Comparison of ENCODE assay signal across 26 mouse cellular contexts in the genomic region with DNA sequence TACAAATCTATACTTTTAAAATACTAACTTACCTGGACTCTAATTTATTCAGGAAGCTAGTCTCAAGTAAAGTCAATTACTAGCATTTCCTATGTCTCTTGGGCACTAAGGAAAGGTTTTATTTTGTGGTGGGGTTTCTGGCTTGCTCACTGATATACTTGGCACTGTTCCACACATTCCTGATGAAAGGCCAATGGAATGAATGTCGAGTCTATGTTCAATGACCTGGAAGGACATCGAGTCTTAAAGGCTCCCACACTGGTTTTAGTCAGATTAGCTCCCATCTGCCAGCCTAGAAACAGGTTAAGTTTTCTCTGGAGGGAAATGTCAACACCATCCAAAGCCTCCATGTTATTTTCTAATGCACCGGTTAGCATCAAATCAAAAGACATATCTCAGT.
DNase-seq lines count a peak whose midpoint lies in the region; ATAC-seq and TF ChIP-seq lines count a peak whose summit lies in the region.
"Had no signal": no experiment of that assay in that cellular context is flagged by ENCODE, and none has a peak within 500 bp of the region (broad histone marks: within the 10 kb centered on the region; RNA-seq: fewer than 3 reads in every experiment).

No protein-coding gene starts in this region.

- no peaks in the 10 kb centered on the region for H3K9me3 ChIP-seq in intestine, postnatal 0 days (ENCODE audit: control insufficient read depth)
- H3K9me3 ChIP-seq: G1E; hindbrain, embryonic 15.5 days; liver, embryonic 12.5 days had no signal

- H3K27ac ChIP-seq in intestine, postnatal 0 days (ENCODE audit: low read depth, low read length), result no peak overlapping the region
- H3K27ac ChIP-seq: forebrain, embryonic 15.5 days; heart, adult 2 months; heart, embryonic 13.5 days; hindbrain, embryonic 15.5 days; liver, embryonic 12.5 days; macrophage; neural tube, embryonic 15.5 days had no signal

- DNase-seq in kidney, adult 9 months, result peak; percentile 6
- no peak for DNase-seq in kidney, postnatal 25 days
- DNase-seq in 3134 (ENCODE audit: extremely low read depth, insufficient read length, low spot score), result peak; percentile 14
- peak; percentile 5 for DNase-seq in 3T3-L1 (ENCODE audit: low read depth, low spot score)
- peak; percentile 9 for DNase-seq in fibroblast of lung, adult 2 months (ENCODE audit: low read depth)
- no peak for DNase-seq in adrenal gland, adult (ENCODE audit: inconsistent age in 2 of 2, low spot score in 1 of 2)
- DNase-seq: adrenal gland, postnatal 10 days; cerebellum, adult 11 months; heart, adult 2 months; kidney, adult 8-10 months; kidney, postnatal 4 days; left cerebral cortex, postnatal 4 days; liver, postnatal 0 days; right cerebral cortex, postnatal 4 days; thymus, adult 2 months; thymus, postnatal 36 days had no signal

- no peaks in the 10 kb centered on the region for H3K4me1 ChIP-seq in intestine, postnatal 0 days (replicated peaks; ENCODE audit: control insufficient read depth, insufficient read depth, low read length)
- H3K4me1 ChIP-seq: forebrain, embryonic 15.5 days; hindbrain, embryonic 15.5 days; liver, embryonic 12.5 days; neural tube, embryonic 15.5 days had no signal

- 81% methylated on average over 3 of the region's 3 CpGs for WGBS in intestine, postnatal 0 days

- no peak overlapping the region for H3K4me3 ChIP-seq in intestine, postnatal 0 days (ENCODE audit: low read depth, low read length)
- H3K4me3 ChIP-seq: forebrain, embryonic 15.5 days; heart, adult 2 months; heart, embryonic 13.5 days; hindbrain, embryonic 15.5 days; liver, embryonic 12.5 days; neural tube, embryonic 15.5 days had no signal

- H3K36me3 ChIP-seq in intestine, postnatal 0 days (ENCODE audit: control insufficient read depth, insufficient read depth), result no peaks in the 10 kb centered on the region
- H3K36me3 ChIP-seq: forebrain, embryonic 15.5 days; G1E; heart, embryonic 13.5 days; hindbrain, embryonic 15.5 days; liver, embryonic 12.5 days; neural tube, embryonic 15.5 days had no signal

- ATAC-seq in intestine, postnatal 0 days, result no peak
- ATAC-seq: activated CD4-positive, CD25-positive, alpha-beta regulatory T cell, adult 4 months; forebrain, embryonic 15.5 days; liver, embryonic 12.5 days; liver, postnatal 0 days; lung, postnatal 0 days had no signal

- TF ChIP-seq CTCF in intestine, postnatal 0 days (IDR thresholded peaks at IDR 0.05; ENCODE audit: low read depth), result no peak

- no peak overlapping the region for H3K9ac ChIP-seq in intestine, postnatal 0 days (ENCODE audit: low read depth, low read length)
- H3K9ac ChIP-seq: forebrain, embryonic 15.5 days; heart, embryonic 13.5 days; hindbrain, embryonic 15.5 days; liver, embryonic 12.5 days; liver, postnatal 0 days; neural tube, embryonic 15.5 days had no signal

- no peaks in the 10 kb centered on the region for H3K27me3 ChIP-seq in intestine, postnatal 0 days (replicated peaks; ENCODE audit: control insufficient read depth, insufficient read depth, low read length)
- H3K27me3 ChIP-seq: forebrain, embryonic 15.5 days; heart, embryonic 13.5 days; hindbrain, embryonic 15.5 days; liver, embryonic 12.5 days; neural tube, embryonic 15.5 days had no signal

- no peak overlapping the region for H3K4me2 ChIP-seq in intestine, postnatal 0 days (replicated peaks; ENCODE audit: low read depth)
- H3K4me2 ChIP-seq: forebrain, embryonic 15.5 days; heart, embryonic 13.5 days; hindbrain, embryonic 15.5 days; liver, embryonic 12.5 days; neural tube, embryonic 15.5 days had no signal

Comparison
In these comparisons a context has a peak if more than half of its experiments do, and no peak if none do; other contexts are left out.
1. DNase-seq: peak in kidney, adult 9 months (single experiment), 3134 (single experiment), 3T3-L1 (single experiment) and fibroblast of lung, adult 2 months (single experiment); none in kidney, postnatal 25 days (0 of 2) and adrenal gland, adult (0 of 2).